In genomic region chr2:3171774-3172173, GRCm38 (mm10) we compare ENCODE assay signal across 15 mouse cellular contexts. TPM values are rescaled to one million over a fixed set of nuclear protein-coding genes. Genes with fewer than 3 reads are reported as not detected.
DNase-seq lines count a peak whose midpoint lies in the region; ATAC-seq lines count a peak whose summit lies in the region.
"Had no signal": no experiment of that assay in that cellular context is flagged by ENCODE, and none has a peak within 500 bp of the region (broad histone marks: within the 10 kb centered on the region; RNA-seq: fewer than 3 reads in every experiment).

No protein-coding gene starts in this region.

- 0 out of 2 replicates have a peak overlapping the region, but pooled peaks have one; percentile 10 for H3K27ac ChIP-seq in kidney, embryonic 14.5 days (ENCODE audit: low read depth, low read length)
- peak overlapping the region; percentile 17; the same call in 1 of the 2 replicates for H3K27ac ChIP-seq in midbrain, embryonic 15.5 days
- no peak overlapping the region for H3K27ac ChIP-seq in midbrain, embryonic 16.5 days (ENCODE audit: low read length)
- peak overlapping the region; percentile 73 for H3K27ac ChIP-seq in heart, embryonic 15.5 days
- H3K27ac ChIP-seq in hindbrain, embryonic 12.5 days: no peak overlapping the region
- H3K27ac ChIP-seq: liver, embryonic 15.5 days had no signal

- WGBS in kidney, embryonic 14.5 days: 58% methylated on average over 3 of the region's 3 CpGs
- 74% methylated on average over 3 of the region's 3 CpGs for WGBS in midbrain, embryonic 15.5 days
- WGBS in midbrain, embryonic 16.5 days: 73% methylated on average over 3 of the region's 3 CpGs
- 8% methylated on average over 3 of the region's 3 CpGs for WGBS in heart, embryonic 15.5 days
- WGBS in hindbrain, embryonic 12.5 days: 62% methylated on average over 3 of the region's 3 CpGs

- no peaks in the 10 kb centered on the region; the same call in 1 of the 2 replicates for H3K4me1 ChIP-seq in kidney, embryonic 14.5 days (ENCODE audit: control insufficient read depth, insufficient read depth, low read length)
- peaks cover 49% of the 10 kb centered on the region for H3K4me1 ChIP-seq in midbrain, embryonic 15.5 days
- H3K4me1 ChIP-seq in midbrain, embryonic 16.5 days (ENCODE audit: control insufficient read depth, insufficient read depth, low read length): peaks cover 47% of the 10 kb centered on the region
- H3K4me1 ChIP-seq in heart, embryonic 15.5 days (replicated peaks): peaks cover 69% of the 10 kb centered on the region
- peaks cover 12% of the 10 kb centered on the region for H3K4me1 ChIP-seq in hindbrain, embryonic 12.5 days
- H3K4me1 ChIP-seq: liver, embryonic 15.5 days had no signal

- no peak overlapping the region for H3K9ac ChIP-seq in kidney, embryonic 14.5 days (ENCODE audit: low read depth, low read length)
- H3K9ac ChIP-seq in midbrain, embryonic 15.5 days: no peak overlapping the region
- no peak overlapping the region for H3K9ac ChIP-seq in midbrain, embryonic 16.5 days (ENCODE audit: low read depth, low read length)
- H3K9ac ChIP-seq in heart, embryonic 15.5 days: no peak overlapping the region
- H3K9ac ChIP-seq in hindbrain, embryonic 12.5 days: no peak overlapping the region
- H3K9ac ChIP-seq: liver, embryonic 15.5 days had no signal

- no peak overlapping the region for H3K4me2 ChIP-seq in kidney, embryonic 14.5 days (replicated peaks; ENCODE audit: low read depth, low read length)
- no peak overlapping the region for H3K4me2 ChIP-seq in midbrain, embryonic 15.5 days
- no peak overlapping the region for H3K4me2 ChIP-seq in midbrain, embryonic 16.5 days (ENCODE audit: low read length)
- no peak overlapping the region for H3K4me2 ChIP-seq in heart, embryonic 15.5 days
- no peak overlapping the region for H3K4me2 ChIP-seq in hindbrain, embryonic 12.5 days (replicated peaks)
- H3K4me2 ChIP-seq: liver, embryonic 15.5 days had no signal

- no peak for DNase-seq in kidney, postnatal 25 days
- DNase-seq in adrenal gland, adult 2 months: no peak
- DNase-seq in kidney, adult 8-10 months: no peak
- DNase-seq: cerebellum, adult 9-11 months; gastrocnemius, postnatal 10 days; layer of hippocampus, postnatal 36 days; thymus, postnatal 25 days had no signal

- no peaks in the 10 kb centered on the region for H3K9me3 ChIP-seq in kidney, embryonic 14.5 days (ENCODE audit: control insufficient read depth, low read length)
- no peaks in the 10 kb centered on the region for H3K9me3 ChIP-seq in midbrain, embryonic 15.5 days
- H3K9me3 ChIP-seq in midbrain, embryonic 16.5 days (replicated peaks; ENCODE audit: control insufficient read depth, low read length, poor library complexity, severe bottlenecking): no peaks in the 10 kb centered on the region
- H3K9me3 ChIP-seq in heart, embryonic 15.5 days (replicated peaks): no peaks in the 10 kb centered on the region
- H3K9me3 ChIP-seq in hindbrain, embryonic 12.5 days (replicated peaks): no peaks in the 10 kb centered on the region
- H3K9me3 ChIP-seq: liver, embryonic 15.5 days had no signal

- no peak for ATAC-seq in kidney, embryonic 14.5 days (ENCODE audit: low FRiP score, low TSS enrichment)
- no peak for ATAC-seq in midbrain, embryonic 15.5 days (replicated peaks)
- no peak for ATAC-seq in midbrain, embryonic 16.5 days
- ATAC-seq in heart, embryonic 15.5 days (replicated peaks; ENCODE audit: insufficient number of reproducible peaks, insufficient read depth, low FRiP score, low read depth): peak; percentile 56
- ATAC-seq in hindbrain, embryonic 12.5 days (ENCODE audit: low FRiP score): no peak
- ATAC-seq: CD4-positive, CD25-positive, alpha-beta regulatory T cell, adult 4 months had no signal

- H3K36me3 ChIP-seq in kidney, embryonic 14.5 days (ENCODE audit: control insufficient read depth, insufficient read depth, low read length): no peaks in the 10 kb centered on the region
- no peaks in the 10 kb centered on the region for H3K36me3 ChIP-seq in midbrain, embryonic 15.5 days (replicated peaks)
- no peaks in the 10 kb centered on the region for H3K36me3 ChIP-seq in midbrain, embryonic 16.5 days (ENCODE audit: control insufficient read depth, insufficient read depth, low read length)
- H3K36me3 ChIP-seq in heart, embryonic 15.5 days: no peaks in the 10 kb centered on the region
- no peaks in the 10 kb centered on the region for H3K36me3 ChIP-seq in hindbrain, embryonic 12.5 days
- H3K36me3 ChIP-seq: liver, embryonic 15.5 days had no signal

- no peaks in the 10 kb centered on the region for H3K27me3 ChIP-seq in kidney, embryonic 14.5 days (ENCODE audit: control insufficient read depth, insufficient read depth, low read length)
- no peaks in the 10 kb centered on the region for H3K27me3 ChIP-seq in midbrain, embryonic 15.5 days (replicated peaks)
- no peaks in the 10 kb centered on the region for H3K27me3 ChIP-seq in midbrain, embryonic 16.5 days (ENCODE audit: control insufficient read depth, insufficient read depth, low read depth, low read length)
- no peaks in the 10 kb centered on the region for H3K27me3 ChIP-seq in heart, embryonic 15.5 days
- no peaks in the 10 kb centered on the region for H3K27me3 ChIP-seq in hindbrain, embryonic 12.5 days
- H3K27me3 ChIP-seq: liver, embryonic 15.5 days had no signal

- H3K4me3 ChIP-seq in kidney, embryonic 14.5 days (ENCODE audit: low read length): no peak overlapping the region
- no peak overlapping the region for H3K4me3 ChIP-seq in midbrain, embryonic 15.5 days
- H3K4me3 ChIP-seq in midbrain, embryonic 16.5 days (ENCODE audit: low read depth, low read length): no peak overlapping the region
- H3K4me3 ChIP-seq in heart, embryonic 15.5 days: no peak overlapping the region
- no peak overlapping the region for H3K4me3 ChIP-seq in hindbrain, embryonic 12.5 days
- H3K4me3 ChIP-seq: erythroblast, embryonic 14.5 days; liver, embryonic 15.5 days had no signal

RNA-seq across cellular contexts. Expression of gene Fam171a1, which starts 57.8 kb away (rescaled TPM):
- 24.3 and 55.7 TPM in 2 replicates for polyA plus RNA-seq in kidney, embryonic 14.5 days (2014; fragmentation: Nextera tagmentation; extraction: Ambion mirVana)
- polyA plus RNA-seq in midbrain, embryonic 15.5 days (2015; fragmentation: Nextera tagmentation; extraction: Ambion mirVana): 48.3 and 49.8 TPM in 2 replicates
- 44.0 and 48.0 TPM in 2 replicates for polyA plus RNA-seq in midbrain, embryonic 16.5 days (2015; fragmentation: Nextera tagmentation; extraction: Ambion mirVana)
- 21.8 and 27.0 TPM in 2 replicates for polyA plus RNA-seq in heart, embryonic 15.5 days (2015; fragmentation: Nextera tagmentation; extraction: Ambion mirVana)
- total RNA-seq in adrenal gland, adult 2 months (2021): 10 to 100 TPM; 24.6 to 35.2 TPM
- polyA plus RNA-seq in adrenal gland, adult 2 months (2012; rRNA removed): 14.7 and 15.4 TPM in 2 replicates
- 56.2 and 57.0 TPM in 2 replicates for polyA plus RNA-seq in hindbrain, embryonic 12.5 days (2016; fragmentation: Nextera tagmentation; extraction: Ambion mirVana)
- polyA plus RNA-seq: CD4-positive, CD25-positive, alpha-beta regulatory T cell, adult 4 months had no signal

Comparison
In these comparisons a context has a peak if more than half of its experiments do, and no peak if none do; other contexts are left out.
1. H3K27ac ChIP-seq: peak in kidney, embryonic 14.5 days (single experiment), midbrain, embryonic 15.5 days (single experiment) and heart, embryonic 15.5 days (single experiment); none in midbrain, embryonic 16.5 days (single experiment) and hindbrain, embryonic 12.5 days (single experiment).